Mouse (Mus musculus): ENCODE results near the gene Hypk.
"Not testable (repeated sequence)": the region's sequence is repeated elsewhere in the genome, so short reads cannot be mapped to it uniquely, and the experiment has no call there.

Hypk gene

DNA sequence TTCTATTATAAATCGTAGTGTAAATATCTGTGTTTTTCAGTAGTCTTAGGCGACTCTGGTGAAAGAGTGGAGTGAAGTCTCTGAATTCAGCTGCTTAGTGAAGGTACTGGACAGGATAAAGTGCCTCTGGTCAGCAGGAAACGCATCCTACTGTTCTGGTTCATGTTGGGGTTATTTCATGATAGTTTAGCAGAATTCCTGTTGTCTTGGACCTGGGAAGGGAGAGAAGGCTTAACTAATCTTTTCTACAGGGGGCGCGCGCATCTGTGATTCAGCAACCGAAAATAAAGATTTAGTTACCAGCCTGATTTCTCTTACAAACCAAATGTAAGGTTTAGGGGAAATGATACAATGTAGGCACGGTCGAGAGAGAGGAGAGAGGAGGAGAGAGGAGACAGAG is 5.0 kb upstream of the Hypk start:
- DNase-seq (ENCODE audit: low spot score), result no peak

DNA sequence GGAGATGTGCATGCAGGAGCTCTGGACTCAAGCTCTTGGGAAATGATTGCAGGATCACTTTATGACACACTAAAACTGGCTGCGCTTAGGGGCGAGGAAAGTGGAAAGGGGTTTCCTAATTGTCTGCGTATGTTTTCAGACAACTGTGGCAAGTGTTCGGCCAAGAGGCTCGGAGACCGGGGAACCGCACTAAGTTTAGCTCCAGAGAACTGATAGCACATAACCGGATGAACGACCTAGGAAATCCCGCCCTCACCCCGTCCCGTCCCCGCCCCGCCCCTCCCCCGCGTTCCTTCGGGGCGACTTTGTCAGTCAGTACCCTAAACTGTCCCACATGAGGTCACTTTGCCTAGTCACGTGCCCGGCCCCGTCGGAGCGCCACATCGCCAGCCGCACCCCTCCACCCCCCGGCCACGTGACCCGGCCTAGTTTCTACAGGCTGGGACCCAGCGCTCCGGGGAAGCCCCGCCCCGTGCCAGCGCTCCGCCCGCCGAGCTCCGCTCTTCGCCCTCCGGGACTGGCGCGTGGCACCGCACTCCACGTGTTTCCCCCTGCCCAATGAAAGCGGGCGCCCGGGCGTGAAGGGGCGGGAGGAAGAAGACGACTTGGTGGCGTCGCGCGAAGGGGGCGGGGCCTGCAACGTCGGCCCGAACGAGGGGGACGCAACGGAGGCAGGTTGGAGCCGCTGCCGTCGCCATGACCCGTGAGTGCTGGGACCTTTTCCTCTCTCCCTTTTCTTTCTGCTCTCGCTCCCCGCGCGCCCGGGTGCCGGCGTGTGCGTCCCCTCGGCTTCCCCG is 4.2 kb upstream of the Hypk start, which contains the start of gene Serf2:
Gene Serf2 (plus strand): TSS at position 457 of the 797 bp plus-strand sequence.
- DNase-seq (ENCODE audit: low spot score), result peak; percentile 99

DNA sequence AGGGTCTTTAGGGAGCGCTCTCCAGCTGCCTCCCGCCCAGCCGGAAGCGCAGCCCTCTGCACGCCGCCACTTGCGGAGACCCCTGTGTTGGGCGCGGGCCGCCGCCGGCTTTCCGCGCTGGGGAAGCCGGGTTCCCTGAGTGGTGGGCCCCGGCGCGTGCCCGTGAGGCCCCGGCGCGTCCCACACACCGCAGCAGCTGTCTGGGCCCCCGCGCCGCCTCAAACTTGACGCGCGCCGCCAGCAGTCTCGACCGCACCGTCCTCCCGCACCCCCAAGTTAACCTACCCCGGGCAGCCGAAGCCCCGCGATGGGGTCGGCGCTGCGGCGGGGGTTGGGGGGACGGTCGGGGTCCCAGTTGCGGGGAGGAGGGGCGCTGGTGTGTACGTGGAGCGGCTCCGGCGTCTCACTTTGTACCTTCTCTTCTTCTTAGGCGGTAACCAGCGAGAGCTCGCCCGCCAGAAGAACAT is 3.5 kb upstream of the Hypk start:
- no peak for DNase-seq (ENCODE audit: low spot score)

DNA sequence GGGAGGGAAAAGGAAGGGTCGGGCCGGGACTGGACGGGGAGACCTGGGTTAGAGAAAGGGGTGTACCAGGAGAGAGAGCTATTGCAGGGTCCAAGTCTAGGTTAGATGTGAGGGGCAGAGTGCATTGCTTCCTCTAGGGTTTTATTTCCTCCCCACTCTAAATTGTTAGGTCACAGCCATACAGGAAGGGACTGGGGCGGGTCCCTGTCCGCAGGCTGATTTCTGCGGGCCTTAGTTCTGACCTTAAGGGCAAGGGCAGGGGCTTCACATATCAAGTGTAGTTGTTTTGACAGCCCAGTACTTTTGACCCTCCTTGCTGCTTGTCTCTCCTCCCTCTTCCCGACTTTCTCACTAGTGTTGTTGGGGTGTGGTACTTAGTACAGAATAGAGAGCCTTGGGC is 3.0 kb upstream of the Hypk start:
- DNase-seq (ENCODE audit: low spot score), result no peak

DNA sequence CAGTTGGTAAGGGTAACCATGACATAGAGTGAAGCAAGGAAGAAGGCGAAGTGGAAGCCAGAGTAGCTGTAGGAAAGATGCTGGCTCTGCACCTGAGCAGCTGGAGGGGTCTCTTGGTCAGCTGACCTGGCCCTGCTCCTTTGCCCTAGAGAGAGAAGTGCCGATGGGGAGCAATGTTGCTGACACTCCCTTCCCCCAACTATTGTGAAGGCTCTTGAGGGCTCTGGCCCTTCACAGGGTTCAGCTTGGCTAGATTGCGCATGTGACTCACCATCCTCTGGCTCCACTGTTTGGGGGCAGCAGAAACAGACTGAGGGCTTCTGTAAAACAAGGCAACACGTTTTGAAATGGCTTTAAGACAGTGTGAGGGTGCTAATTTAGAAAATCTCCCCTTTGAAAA is 729 bp upstream of the Hypk start:
- no peak for DNase-seq (ENCODE audit: low spot score)

DNA sequence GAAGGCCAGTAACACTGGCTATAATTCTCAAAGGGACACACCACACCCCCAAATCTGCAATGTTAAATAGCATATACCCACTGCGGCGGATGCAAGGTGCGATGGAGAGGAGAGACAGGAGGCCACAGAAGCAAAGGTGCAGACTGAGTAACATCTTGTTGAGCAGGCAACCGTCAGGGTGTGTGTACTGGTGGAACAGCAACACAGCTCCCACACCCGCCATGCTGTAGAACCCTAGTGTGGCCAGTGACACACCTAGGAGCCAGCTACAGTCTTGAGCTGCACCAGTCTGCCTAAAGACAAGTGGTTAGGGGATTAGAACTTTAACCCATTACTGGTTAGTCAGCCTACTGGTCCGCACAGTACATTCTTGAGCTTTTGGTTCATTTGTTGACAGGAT is 827 bp downstream of the Hypk start:
- DNase-seq (ENCODE audit: low spot score), result no peak

DNA sequence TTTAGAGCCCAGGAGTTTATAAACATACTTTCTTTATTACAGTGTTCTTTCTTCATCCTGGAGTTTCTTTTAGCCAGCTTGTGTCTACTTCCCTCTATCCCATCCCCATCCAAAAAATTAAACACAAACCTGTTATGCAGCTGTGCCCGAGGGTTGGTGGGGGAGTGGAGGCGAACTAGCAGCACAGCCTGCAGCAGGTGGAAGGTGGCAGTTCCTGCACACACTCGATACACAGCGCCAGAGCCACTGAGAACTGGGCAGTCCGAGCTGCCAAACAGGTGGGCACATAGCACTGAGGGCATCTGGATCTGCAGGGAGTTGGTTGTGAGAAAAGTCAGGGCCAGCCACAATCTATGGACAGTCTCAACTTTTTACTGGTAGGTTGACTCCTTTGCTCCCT is 2.4 kb downstream of the Hypk start:
- no peak for DNase-seq (ENCODE audit: low spot score)

DNA sequence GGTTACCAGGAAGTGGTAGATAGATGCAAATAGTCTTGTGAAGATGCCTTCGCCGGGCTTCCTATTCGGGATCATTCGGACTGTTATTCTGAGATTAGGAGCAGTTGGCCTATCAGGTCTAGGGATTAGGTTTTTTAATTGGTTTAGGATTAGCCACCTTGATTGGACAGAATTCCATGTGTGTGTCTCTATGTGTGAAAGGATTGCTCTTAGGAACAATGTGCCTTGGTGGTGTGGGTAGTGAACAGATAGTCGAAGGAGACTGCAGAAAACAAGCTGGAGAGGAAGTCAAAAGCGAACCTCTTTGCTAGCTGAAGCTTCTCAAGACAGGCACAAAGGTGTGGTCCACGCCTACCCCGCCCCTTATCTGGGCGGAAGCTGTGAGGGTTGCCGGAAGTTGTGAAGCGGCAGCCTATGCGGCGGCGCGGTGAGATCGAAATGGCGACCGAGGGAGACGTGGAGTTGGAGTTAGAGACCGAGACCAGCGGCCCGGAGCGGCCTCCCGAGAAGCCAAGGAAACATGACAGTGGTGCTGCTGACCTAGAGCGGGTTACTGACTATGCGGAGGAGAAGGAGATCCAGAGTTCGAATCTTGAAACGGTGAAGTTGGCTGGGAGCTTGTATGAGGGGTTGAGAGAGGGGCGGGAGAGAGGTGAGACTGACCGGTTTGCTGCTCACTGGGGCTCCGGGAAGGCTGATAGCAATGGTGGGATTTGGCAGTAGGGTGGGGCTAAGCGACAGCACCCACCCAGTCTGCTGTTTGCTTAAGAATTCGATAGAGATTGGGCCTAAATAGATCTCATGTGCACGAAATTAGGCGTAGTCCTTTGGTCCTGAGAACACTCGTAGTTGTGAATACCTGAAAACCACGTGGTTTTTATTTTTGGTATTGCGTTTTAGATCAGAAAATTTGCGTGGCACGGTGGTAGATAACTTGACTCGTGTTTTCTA is 3.9 kb downstream of the Hypk start, which contains the start of gene Serinc4:
Gene Serinc4 (minus strand): TSS at position 90 of the 951 bp plus-strand sequence.
- peak; percentile 83 for DNase-seq (ENCODE audit: low spot score)

DNA sequence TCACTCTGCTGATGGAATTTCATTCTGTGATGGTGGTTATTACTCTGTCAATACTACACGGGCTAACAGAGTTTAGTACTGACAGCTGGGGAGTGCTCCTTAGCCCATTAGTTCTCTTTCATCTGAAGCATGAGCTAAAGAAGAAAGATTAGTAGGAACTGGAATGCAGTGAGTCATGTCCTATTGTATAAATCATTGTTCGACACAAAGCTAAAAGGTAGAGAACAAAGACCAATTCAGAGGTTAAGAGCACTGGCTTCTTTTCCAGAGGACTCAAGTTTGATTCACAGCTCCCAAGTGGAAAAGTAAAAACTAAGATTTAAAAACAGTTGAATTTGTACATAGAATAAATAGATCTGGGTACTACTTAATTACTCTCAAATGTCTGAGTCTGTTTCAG is 7.0 kb downstream of the Hypk start:
- DNase-seq (ENCODE audit: low spot score), result no peak

DNA sequence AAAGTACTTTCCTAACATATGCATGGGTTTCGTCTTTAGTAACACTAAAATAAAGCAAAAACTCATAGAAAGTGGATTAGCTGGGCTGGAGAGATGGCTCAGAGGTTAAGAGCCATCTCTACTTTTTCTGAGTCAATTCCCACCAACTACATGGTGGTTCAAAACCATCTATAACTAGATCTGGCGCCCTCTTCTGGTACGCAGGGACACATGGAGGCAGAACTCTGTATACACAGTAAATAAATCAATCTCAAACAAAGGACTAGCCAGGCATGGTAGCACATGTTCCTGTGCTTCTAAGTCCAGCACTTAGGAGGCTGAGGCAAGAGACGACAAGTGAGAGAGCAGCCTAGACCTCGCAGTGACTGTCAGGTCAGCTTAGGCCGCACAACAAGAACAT is 15.9 kb downstream of the Hypk start:
- not testable (repeated sequence) for DNase-seq (ENCODE audit: low spot score)

DNA sequence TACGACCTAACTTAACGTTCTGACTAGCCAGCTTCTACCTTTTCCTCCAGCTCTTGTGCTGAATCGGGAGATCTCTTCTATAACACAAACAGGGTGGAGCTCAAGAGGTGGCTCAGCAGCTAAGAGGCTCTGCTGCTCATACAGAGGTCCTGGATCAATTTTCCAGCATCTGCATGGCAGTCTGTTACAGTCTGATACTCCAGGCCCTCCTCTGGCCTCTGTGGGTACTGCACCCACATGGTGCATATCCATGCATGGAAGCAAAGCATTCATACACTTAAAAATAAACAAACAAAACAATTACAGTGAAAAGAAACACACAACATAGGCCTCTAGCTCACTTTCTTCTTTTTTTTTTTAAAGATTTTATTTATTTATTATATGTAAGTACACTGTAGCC is 19.7 kb downstream of the Hypk start:
- DNase-seq (ENCODE audit: low spot score), result not testable (repeated sequence)

DNA sequence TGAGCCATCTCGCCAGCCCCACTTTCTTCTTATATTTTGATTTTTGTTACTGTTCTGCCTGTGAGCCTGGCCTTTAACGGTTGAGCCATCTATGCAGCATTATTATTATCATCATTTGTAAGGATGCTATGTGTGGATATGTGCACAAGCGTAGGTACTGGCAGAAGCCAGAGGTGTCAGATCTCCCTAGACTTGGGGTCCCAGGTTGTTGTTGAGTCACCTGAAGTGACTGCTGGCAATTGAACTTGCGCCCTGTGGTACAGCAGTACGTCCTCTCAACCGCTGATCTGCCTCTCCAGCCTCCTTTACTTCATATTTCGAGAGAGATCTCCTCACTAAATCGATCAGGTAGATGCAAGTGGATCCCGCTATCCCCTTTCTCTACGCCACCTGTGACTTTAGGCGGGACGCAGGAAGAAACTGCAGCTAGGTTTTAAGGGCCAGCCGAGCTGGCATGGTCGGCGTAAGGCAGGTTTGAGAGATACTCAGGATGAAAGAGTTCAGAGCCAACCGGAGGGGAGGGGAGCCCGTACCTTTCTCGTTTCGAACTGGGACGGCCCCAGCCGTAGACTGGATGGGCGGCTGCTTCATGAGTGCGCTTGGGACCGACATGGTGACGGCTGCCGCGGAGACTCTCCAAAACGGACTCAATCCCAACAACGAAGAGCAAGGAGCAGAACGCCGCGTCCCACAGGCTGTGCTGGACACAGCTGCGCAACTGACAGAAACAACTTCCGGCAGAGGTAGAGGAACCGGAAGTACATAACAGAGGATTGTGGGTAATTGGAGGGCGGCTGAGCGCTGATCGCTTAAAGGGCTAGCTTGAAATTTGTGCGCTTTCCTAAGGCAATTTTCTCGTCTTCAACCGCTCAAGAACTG is 20.4 kb downstream of the Hypk start, which contains the start of gene Mfap1b:
Gene Mfap1b (minus strand): TSS at position 767 of the 879 bp plus-strand sequence.
- peak; percentile 58 for DNase-seq (ENCODE audit: low spot score)

DNA sequence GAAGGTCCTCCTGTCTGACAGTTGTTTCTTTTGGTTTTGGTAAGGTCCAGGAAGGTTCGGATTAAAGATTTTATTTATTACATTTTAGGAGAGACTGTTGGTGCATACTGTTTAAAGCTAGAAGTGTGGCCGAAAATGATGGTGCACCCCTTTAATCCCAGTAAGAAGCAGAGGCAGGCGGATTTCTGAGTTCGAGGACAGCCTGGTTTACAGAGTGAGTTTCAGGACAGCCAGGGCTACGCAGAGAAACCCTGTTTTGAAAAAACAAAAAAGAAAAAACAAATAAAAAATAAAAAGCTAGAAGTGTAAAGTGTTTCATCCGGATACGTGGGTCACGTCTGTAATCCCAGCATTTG is 21.1 kb downstream of the Hypk start:
- no peak for DNase-seq (ENCODE audit: low spot score)

DNA sequence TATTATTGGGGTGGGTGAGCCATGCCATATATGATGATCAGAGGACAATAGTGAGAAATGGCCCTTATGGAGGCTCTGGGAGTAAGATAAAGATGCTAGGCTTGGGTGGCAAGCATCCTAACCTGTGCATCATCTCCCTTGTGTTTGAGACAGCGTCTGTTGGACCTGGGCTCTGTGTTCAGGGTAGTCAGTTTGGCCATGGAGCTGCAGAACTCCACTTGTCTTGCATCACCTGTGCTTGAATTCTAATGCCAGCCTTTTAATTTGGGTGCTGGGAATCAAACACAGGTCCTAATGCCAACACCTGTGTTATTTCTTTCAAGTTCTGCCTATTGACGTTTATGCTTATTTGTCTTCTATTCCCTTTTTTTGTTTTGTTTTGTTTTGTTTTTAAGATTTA is 22.2 kb downstream of the Hypk start:
- DNase-seq (ENCODE audit: low spot score), result not testable (repeated sequence)

DNA sequence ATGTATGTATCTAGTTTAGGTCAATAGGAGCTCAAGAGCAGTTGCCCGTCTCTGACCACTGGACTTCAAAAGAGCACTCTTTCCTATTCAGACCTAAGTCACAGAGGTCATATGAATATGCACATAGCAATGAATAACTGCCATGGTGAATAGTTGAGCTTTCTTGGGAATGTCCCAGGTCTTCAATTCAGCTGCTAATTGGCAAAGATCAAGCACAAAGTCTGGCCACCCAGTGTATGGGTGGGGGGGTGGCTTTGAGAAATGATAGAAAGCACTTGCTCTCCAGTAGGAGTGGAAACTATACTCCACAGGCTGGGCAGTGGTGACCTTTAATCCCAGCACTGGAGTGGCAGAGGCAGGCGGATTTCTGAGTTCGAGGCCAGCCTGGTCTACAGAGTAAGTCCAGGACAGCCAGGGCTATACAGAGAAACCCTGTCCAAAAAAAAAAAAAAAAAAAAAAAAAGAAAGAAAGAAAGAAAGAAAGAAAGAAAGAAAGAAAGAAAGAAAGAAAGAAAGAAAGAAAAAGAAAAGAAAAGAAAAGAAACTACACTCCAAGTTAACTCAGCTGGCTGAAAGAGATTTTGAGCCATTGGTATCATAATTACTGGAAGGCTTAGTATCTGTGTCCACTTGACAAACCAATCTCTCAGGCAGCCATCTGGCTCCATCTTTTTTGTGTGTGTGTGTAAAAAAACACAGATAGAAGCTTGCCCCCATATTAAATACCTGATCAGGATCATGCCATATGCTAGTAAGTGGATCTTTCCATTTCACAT is 24.6 kb downstream of the Hypk start:
- DNase-seq (ENCODE audit: low spot score), result no peak

DNA sequence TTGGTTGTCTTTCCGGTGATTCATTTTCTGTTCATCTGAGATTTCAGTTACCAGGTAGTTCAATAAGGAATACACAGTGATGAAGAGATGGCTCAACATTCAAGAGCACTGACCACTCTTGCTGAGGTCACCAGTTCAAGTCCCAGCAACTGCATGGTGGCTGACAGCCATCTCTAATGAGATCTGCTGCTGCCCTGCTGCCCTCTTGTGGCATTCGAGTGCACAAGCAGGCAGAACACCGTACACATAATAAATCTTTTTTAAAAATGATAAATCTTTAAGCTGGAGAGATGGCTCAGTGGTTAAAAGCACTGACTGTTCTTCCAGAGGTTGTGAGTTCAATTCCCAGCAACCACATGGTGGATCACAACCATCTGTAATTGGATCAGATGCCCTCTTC is 27.4 kb downstream of the Hypk start:
- no peak for DNase-seq (ENCODE audit: low spot score)

DNA sequence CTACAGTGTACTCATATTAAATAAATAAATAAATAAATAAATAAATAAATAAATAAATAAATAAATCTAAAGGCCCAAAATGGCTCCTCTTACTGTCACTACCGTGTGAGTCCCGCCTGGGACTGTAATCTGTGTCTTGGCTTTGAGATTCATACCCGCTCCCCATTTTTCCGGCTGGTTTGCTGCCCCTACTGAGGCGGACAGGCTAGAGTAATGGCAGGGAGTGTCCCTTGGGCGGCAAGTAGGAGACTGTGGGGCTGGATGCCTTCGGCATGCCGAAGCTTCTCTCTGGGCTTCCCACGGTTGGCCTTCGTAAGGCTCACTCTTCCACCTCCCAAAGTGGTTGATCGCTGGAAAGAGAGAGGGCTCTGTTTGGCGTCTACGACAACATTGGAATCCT is 27.8 kb downstream of the Hypk start:
- DNase-seq (ENCODE audit: low spot score), result not testable (repeated sequence)

DNA sequence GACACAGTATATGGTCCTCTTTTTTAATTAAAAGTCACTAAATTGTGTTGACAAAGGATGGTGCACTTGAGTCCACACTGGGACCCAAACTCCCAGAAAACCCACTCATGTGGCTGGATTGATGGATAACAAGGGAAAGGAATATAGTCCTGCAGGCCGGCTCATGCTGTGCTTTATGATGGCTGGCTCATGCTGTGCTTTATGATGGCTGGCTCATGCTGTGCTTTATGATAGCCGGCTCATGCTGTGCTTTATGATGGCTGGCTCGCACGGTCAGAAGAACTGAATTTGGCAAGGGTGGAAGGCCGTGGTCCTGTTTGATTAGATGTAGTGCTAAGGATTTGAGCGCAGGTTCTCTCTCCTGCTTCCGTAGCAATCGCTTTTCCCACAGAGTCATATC is 30.5 kb downstream of the Hypk start:
- no peak for DNase-seq (ENCODE audit: low spot score)

DNA sequence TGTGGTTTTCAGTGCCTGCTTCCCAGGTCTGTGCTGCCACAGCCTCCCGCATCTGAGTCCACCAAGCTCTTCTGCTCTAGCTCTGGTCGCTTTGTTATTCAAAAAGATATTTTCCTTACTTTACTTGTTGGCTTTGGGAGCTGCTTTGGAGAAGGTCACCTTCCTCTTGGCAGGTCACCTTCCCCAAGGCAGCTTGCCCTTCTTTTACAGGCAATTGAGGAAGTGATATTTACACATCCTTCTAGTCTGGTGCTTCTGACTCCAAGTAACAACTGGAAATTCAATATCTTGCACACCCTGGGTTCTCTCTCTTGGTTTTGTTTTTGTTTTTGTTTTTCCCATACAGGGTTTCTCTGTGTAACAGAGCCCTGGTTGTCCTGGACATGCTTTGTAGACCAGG is 31.3 kb downstream of the Hypk start:
- DNase-seq (ENCODE audit: low spot score), result not testable (repeated sequence)

DNA sequence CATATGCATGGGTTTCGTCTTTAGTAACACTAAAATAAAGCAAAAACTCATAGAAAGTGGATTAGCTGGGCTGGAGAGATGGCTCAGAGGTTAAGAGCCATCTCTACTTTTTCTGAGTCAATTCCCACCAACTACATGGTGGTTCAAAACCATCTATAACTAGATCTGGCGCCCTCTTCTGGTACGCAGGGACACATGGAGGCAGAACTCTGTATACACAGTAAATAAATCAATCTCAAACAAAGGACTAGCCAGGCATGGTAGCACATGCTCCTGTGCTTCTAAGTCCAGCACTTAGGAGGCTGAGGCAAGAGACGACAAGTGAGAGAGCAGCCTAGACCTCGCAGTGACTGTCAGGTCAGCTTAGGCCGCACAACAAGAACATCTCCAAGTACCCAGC is 48.5 kb downstream of the Hypk start:
- DNase-seq (ENCODE audit: low spot score), result not testable (repeated sequence)
